Mouse (Mus musculus) ES-E14 (cell line): ENCODE measurements around the gene Ano6. TPM values are rescaled to one million over a fixed set of nuclear protein-coding genes. Genes with fewer than 3 reads are reported as not detected.

Experiments used
- DNase-seq: peaks from one replicate; pipeline ENCODE4 v3.0.0-alpha.2; 2013; ENCODE audit warnings: low read depth, low spot score
- H3K27ac ChIP-seq: 2 replicates; pipeline ENCODE4 v1.5.1; 2012; ENCODE audit warnings: low read depth, mild to moderate bottlenecking, low read length, moderate library complexity, mixed read lengths; ENCODE audit not compliant: poor library complexity, insufficient read depth, severe bottlenecking
- H3K36me3 ChIP-seq: 2 replicates; pipeline ENCODE4 v1.6.1; 2012; ENCODE audit warnings: mild to moderate bottlenecking, low read length, moderate library complexity, mixed read lengths; ENCODE audit not compliant: control insufficient read depth, poor library complexity, insufficient read depth, severe bottlenecking
- H3K4me1 ChIP-seq, 2 experiments: fragments of 150-350 bp in 1 of 2; sonication (generic) in 1 of 2; 2 replicates each; pipeline ENCODE4 v1.6.1; 2012; ENCODE audit warnings: low read length in 2 of 2, mild to moderate bottlenecking in 1 of 2, mixed read lengths in 1 of 2; ENCODE audit not compliant: control insufficient read depth in 2 of 2, insufficient read depth in 2 of 2, poor library complexity in 1 of 2
- H3K4me3 ChIP-seq, 2 experiments: fragments of 150-350 bp in 1 of 2; sonication (generic) in 1 of 2; 2 replicates each; pipeline ENCODE4 v1.5.1; 2012; ENCODE audit warnings: low read length in 2 of 2, low read depth in 1 of 2, mild to moderate bottlenecking in 1 of 2, mixed read lengths in 1 of 2; ENCODE audit not compliant: insufficient read depth in 1 of 2, poor library complexity in 1 of 2, severe bottlenecking in 1 of 2
- H3K9ac ChIP-seq: 2 replicates; pipeline ENCODE4 v1.6.1; 2012; ENCODE audit warnings: low read depth, mild to moderate bottlenecking, low read length, mixed read lengths; ENCODE audit not compliant: poor library complexity, insufficient read depth, severe bottlenecking
- H3K9me3 ChIP-seq: fragments of 150-350 bp; sonication (generic); 2 replicates; pipeline ENCODE4 v1.6.1; 2012; ENCODE audit warnings: low read depth, mild to moderate bottlenecking, low read length; ENCODE audit not compliant: control insufficient read depth, insufficient read depth
- CHD2 ChIP-seq: IDR thresholded peaks from 2 replicates; pipeline ENCODE4 v1.6.1; 2014; ENCODE audit warnings: mild to moderate bottlenecking, low read depth, low read length, inconsistent platforms
- HCFC1 ChIP-seq: IDR thresholded peaks from 2 replicates; pipeline ENCODE4 v1.6.1; 2012; ENCODE audit warnings: low read length, inconsistent platforms, borderline replicate concordance; ENCODE audit not compliant: insufficient read depth
- MAFK ChIP-seq: IDR thresholded peaks from 2 replicates; pipeline ENCODE4 v1.6.1; 2014; ENCODE audit warnings: mild to moderate bottlenecking, low read depth, low read length, inconsistent platforms; ENCODE audit not compliant: insufficient read depth
- ZC3H11A ChIP-seq: IDR thresholded peaks from 2 replicates; pipeline ENCODE4 v1.6.1; 2012; ENCODE audit warnings: low read depth, mild to moderate bottlenecking, inconsistent platforms, low read length, borderline replicate concordance
- ZNF384 ChIP-seq: IDR thresholded peaks from 2 replicates; pipeline ENCODE4 v1.6.1; 2012; ENCODE audit warnings: low read depth, low read length, inconsistent platforms
- in situ Hi-C, 2 experiments: fragments of 600-800 bp; cut with MboI; formaldehyde crosslinking; loops; one replicate each; pipeline ENCODE4 v1.15.1; 2025; ENCODE audit warnings: low sequenced_read_pairs in 2 of 2, inconsistent platforms in 1 of 2; ENCODE audit not compliant: unreplicated experiment in 2 of 2
- total RNA-seq: library from RNA; depleted of rRNA; stranded (reverse); fragments of 300-350 nt; gene quantifications from 2 replicates; pipeline ENCODE4 v1.2.3, GENCODE M21; 2012

Gene Ano6
- total RNA-seq, 1 experiment: 48.6 TPM

GRCm38 (mm10) chr15:95989496-95990124 is 199.0 kb downstream of the Ano6 start:
- TF ChIP-seq HCFC1: no peak
- no peak for TF ChIP-seq MAFK
- TF ChIP-seq ZNF384: no peak
- TF ChIP-seq CHD2: no peak
- TF ChIP-seq ZC3H11A: no peak
- DNase-seq: no peak
- no peak overlapping the region for H3K27ac ChIP-seq
- in situ Hi-C loops: no loop called here
- H3K36me3 ChIP-seq: no peaks in the 10 kb centered on the region
- H3K4me1 ChIP-seq: no peaks in the 10 kb centered on the region
- no peak overlapping the region for H3K4me3 ChIP-seq
- H3K9ac ChIP-seq: no peak overlapping the region; the same call in 1 of the 2 replicates
- no peaks in the 10 kb centered on the region for H3K9me3 ChIP-seq

GRCm38 (mm10) chr15:96002958-96003601 is 212.4 kb downstream of the Ano6 start:
- H3K4me3 ChIP-seq: no peak overlapping the region
- TF ChIP-seq CHD2 (no peak), ZC3H11A (no peak), MAFK (no peak), HCFC1 (no peak), ZNF384 (no peak)
- H3K4me1 ChIP-seq: no peaks in the 10 kb centered on the region
- H3K9ac ChIP-seq: no peak overlapping the region
- in situ Hi-C loops: no loop called here
- H3K36me3 ChIP-seq: no peaks in the 10 kb centered on the region
- DNase-seq: no peak
- H3K27ac ChIP-seq: no peak overlapping the region
- H3K9me3 ChIP-seq: no peaks in the 10 kb centered on the region

DNA sequence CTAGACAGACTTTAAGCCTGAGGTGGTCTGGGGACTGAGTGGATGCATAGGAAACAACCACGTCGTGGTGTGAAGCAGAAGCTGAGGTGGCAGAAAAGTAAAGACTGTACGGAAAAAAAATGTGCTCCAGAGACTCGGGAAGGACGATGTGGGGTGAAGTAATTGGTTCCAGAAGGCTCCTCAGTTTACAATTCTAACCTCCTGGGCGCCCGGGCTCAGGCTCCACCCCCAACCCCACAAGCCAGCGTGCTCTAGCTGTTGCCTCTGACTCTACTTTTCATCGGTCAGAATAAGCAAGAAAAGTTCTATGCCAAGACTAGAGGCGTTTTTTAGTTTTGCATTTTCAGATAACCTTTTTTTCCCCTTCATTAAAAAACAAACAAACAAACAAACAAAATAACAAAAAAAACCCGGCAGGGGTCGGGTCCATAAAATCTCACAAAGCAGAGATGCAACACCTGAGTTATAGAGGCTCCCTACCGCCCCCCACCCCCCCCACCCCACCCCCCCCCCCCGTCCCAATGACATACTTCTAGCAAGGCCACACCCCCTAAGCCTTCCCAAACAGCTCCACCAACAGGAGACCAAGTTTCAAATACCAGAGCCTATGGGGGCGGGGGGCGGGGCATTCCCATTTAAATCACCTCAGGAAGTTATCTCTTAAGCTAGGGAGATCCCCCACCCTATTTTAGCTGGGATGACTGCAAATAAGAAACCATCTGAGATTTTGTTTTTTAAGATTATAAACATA is 221.2 kb downstream of the Ano6 start:
- H3K9ac ChIP-seq: no peak overlapping the region
- H3K36me3 ChIP-seq: no peaks in the 10 kb centered on the region
- no peak for TF ChIP-seq ZC3H11A
- no peak for TF ChIP-seq ZNF384
- no peak for TF ChIP-seq CHD2
- TF ChIP-seq HCFC1: no peak
- no peak for TF ChIP-seq MAFK
- no peak for DNase-seq
- no peak overlapping the region for H3K4me3 ChIP-seq
- H3K4me1 ChIP-seq: peaks cover 0 to 2% of the 10 kb centered on the region in 2 experiments; a peak in 1 of 4 replicates
- in situ Hi-C loops: no loop called here
- no peak overlapping the region for H3K27ac ChIP-seq
- H3K9me3 ChIP-seq: no peaks in the 10 kb centered on the region

DNA sequence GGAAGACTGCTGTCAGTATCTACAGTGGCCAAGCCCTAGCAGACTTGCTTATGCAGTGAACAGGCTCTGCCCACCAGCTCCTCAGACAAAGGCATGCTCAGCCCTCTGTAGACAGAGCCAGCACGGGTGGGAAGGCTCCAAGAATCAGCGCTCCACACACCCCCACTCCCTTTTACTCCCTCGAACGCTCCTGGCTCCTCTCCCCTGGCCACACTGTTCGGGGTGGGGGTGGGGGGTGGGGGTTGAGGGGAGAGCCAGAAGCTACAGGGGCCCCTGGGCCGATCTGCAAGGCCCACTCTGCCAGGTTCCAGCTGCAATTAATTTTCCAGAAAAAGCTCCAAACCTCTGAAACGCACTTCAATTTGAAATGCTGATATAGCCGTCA is 221.7 kb downstream of the Ano6 start:
- DNase-seq: no peak
- Histone ChIP-seq H3K4me1 (peaks cover 0 to 2% of the 10 kb centered on the region in 2 experiments; a peak in 1 of 4 replicates), H3K36me3 (no peaks in the 10 kb centered on the region), H3K9ac (no peak overlapping the region), H3K9me3 (no peaks in the 10 kb centered on the region), H3K4me3 (no peak overlapping the region), H3K27ac (no peak overlapping the region)
- in situ Hi-C loops: no loop called here
- no peak for TF ChIP-seq ZNF384
- no peak for TF ChIP-seq HCFC1
- TF ChIP-seq MAFK: no peak
- TF ChIP-seq ZC3H11A: no peak
- TF ChIP-seq CHD2: no peak
